Mouse (Mus musculus): ENCODE measurements around the gene Rrnad1. TPM values are rescaled to one million over a fixed set of nuclear protein-coding genes. Genes with fewer than 3 reads are reported as not detected.

Gene Rrnad1
- polyA plus RNA-seq, 1 experiment from 2014 or later = 23.5 TPM

DNA sequence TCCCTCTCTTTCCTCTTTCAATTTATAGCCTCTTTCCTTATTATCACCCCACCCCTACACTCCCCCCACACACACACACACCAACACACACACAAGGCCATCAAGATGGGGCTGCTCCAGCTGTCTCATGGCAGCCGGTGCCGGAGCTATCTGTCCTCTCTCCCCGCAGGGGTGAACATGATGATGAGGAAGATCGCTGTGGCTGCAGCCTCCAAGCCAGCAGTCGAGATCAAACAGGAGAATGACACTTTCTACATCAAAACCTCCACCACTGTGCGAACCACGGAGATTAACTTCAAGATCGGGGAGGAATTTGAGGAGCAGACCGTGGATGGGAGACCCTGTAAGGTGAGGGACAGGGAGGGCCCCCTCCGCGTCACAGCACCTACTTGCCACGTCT lies 21.4 kb upstream of the Rrnad1 start:
- 28% methylated on average over 12 of the region's 12 CpGs for WGBS
- Histone ChIP-seq H3K36me3 (ENCODE audit: control insufficient read depth, insufficient read depth) (no peaks in the 10 kb centered on the region), H3K4me1 (replicated peaks; ENCODE audit: control insufficient read depth, insufficient read depth, low read length) (peaks cover 31% of the 10 kb centered on the region), H3K9ac (replicated peaks; ENCODE audit: low read depth, low read length) (no peak overlapping the region), H3K4me3 (replicated peaks; ENCODE audit: low read length) (no peak overlapping the region), H3K9me3 (ENCODE audit: control insufficient read depth, low read length) (no peaks in the 10 kb centered on the region), H3K27ac (ENCODE audit: low read length) (no peak overlapping the region), H3K27me3 (replicated peaks; ENCODE audit: control insufficient read depth, insufficient read depth, low read length) (no peaks in the 10 kb centered on the region; the same call in 1 of the 2 replicates), H3K4me2 (ENCODE audit: low read length) (no peak overlapping the region)
- ATAC-seq = no peak

DNA sequence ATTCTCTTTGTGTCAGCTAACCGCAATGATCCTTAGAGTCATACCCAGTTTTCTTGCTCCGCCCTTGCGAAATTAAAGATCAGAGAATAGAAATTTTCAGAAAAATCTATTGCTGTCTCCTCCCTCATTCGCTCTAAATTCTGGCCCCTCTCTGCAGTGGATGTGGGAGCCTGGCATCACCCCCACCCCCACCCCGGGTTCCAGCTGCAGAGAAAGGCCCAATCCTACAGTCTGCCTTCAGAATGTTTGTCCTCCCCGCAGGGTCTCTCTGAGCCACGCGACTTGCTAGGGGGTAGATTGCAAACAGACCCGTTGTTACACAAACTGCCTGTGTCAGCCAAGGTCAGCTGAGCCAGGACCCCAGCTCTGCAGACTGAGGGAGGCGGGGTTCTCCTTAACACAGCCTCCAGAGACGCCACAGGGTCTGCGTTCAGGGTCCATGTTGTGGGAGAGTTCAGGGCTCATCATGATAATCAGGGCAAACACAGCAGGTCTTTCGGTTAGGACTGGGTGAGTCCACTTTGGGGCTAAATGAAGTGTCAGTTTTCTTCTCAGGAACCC lies 19.5 kb upstream of the Rrnad1 start:
- H3K27ac ChIP-seq (ENCODE audit: low read length) = no peak overlapping the region
- no peak for ATAC-seq
- 17% methylated on average over 13 of the region's 13 CpGs for WGBS
- H3K27me3 ChIP-seq (replicated peaks; ENCODE audit: control insufficient read depth, insufficient read depth, low read length) = no peaks in the 10 kb centered on the region; the same call in 1 of the 2 replicates
- H3K4me1 ChIP-seq (replicated peaks; ENCODE audit: control insufficient read depth, insufficient read depth, low read length) = peaks cover 33% of the 10 kb centered on the region
- 0 out of 2 replicates have a peak overlapping the region, but pooled peaks have one; percentile 9 for H3K9ac ChIP-seq (replicated peaks; ENCODE audit: low read depth, low read length)
- no peaks in the 10 kb centered on the region for H3K9me3 ChIP-seq (ENCODE audit: control insufficient read depth, low read length)
- no peak overlapping the region for H3K4me2 ChIP-seq (ENCODE audit: low read length)
- H3K4me3 ChIP-seq (replicated peaks; ENCODE audit: low read length) = no peak overlapping the region
- no peaks in the 10 kb centered on the region for H3K36me3 ChIP-seq (ENCODE audit: control insufficient read depth, insufficient read depth)

DNA sequence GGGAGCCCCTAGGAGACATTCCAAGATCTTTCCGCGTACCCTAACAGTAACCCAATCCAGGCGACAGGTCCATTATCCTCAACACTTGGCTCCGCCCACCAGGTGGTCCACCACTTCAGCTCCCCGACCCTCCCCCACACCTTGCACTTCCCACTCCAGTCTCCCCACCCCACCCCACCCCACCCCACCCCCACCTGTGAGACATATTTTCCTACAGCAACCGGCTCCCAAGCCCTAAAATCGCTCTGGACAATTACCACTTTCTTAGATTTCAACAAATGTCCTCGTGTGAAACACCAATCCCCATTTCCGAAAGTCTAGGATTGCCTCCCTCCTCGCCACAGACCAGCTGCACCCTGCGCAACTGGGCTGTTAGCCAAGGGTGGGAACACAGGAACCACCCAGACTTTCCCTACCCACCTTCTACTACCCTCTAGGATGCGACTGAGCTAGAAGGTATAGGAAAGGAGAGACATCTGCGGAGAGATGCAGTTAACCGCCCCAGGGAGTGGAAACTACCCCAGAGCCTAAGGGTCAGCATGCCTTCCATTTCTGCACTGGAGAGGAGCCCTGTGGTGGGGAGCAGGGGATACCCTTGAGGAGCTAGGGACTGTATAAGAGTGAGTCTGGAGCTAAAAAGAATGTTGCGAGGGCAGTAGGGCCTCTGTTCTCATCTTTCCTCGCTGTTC lies 18.9 kb upstream of the Rrnad1 start:
- H3K4me3 ChIP-seq (replicated peaks; ENCODE audit: low read length) = no peak overlapping the region

DNA sequence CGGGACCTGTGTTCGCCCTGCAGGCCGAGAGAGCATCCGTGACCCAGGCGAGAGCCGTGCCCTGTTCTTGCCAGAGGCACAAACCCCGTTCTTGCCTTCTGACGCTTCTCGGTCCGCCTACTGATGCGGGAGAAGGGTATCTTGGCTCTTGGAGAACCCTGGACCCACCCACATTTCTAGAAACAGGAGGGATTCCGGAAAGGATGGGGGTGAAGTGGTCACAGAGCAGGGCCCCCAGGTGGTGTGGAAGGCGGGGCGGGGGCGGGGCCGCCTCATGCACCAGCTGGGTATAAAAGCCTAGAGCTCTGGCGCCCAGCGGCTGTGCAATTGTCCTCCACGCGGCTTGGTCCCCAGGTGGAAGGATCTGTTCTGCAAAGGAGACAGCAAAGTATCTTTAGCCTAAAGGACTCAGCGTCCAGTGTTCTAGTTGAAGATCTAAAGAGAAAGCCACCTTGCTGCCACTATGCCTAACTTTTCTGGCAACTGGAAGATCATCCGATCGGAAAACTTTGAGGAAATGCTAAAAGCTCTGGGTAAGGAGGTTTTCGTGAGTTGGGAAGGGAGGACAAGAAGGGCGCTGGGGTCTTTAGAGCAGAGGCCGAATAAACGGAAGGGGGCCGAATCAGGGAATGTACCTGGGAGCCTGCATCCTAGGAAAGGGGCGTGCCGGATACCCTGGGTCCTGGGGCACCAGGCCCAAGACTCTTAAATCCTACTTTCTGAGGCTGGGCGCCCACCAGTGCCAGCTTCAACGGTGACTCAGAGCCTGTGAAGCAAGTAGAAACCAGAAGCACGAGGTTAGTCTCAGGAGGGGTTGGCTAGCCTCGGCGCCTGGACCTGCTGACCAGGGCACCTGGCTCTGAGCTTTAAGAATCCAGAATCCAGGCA lies 18.1 kb upstream of the Rrnad1 start, which contains the start of gene Crabp2:
Crabp2 (plus strand) TSS at position 289 of the 888 bp plus-strand sequence.
- peaks cover 38% of the 10 kb centered on the region for H3K4me1 ChIP-seq (replicated peaks; ENCODE audit: control insufficient read depth, insufficient read depth, low read length)
- H3K27me3 ChIP-seq (replicated peaks; ENCODE audit: control insufficient read depth, insufficient read depth, low read length) = no peaks in the 10 kb centered on the region; the same call in 1 of the 2 replicates
- peak within 1 kb of the TSS; percentile 71 for H3K4me2 ChIP-seq (ENCODE audit: low read length)
- WGBS = 2% methylated on average over 35 of the region's 35 CpGs
- H3K27ac ChIP-seq (ENCODE audit: low read length) = no peak within 1 kb of the TSS
- H3K36me3 ChIP-seq (ENCODE audit: control insufficient read depth, insufficient read depth) = no peaks in the 10 kb centered on the region
- peak within 1 kb of the TSS; percentile 38 for H3K4me3 ChIP-seq (replicated peaks; ENCODE audit: low read length)
- H3K9me3 ChIP-seq (ENCODE audit: control insufficient read depth, low read length) = no peaks in the 10 kb centered on the region
- ATAC-seq = no peak
- H3K9ac ChIP-seq (replicated peaks; ENCODE audit: low read depth, low read length) = peak within 1 kb of the TSS; percentile 49

More for the DNA sequence above, 18.9 kb upstream of the Rrnad1 start:
- Histone ChIP-seq H3K9me3 (ENCODE audit: control insufficient read depth, low read length) (no peaks in the 10 kb centered on the region), H3K36me3 (ENCODE audit: control insufficient read depth, insufficient read depth) (no peaks in the 10 kb centered on the region), H3K9ac (replicated peaks; ENCODE audit: low read depth, low read length) (0 out of 2 replicates have a peak overlapping the region, but pooled peaks have one; percentile 8), H3K27ac (ENCODE audit: low read length) (no peak overlapping the region), H3K27me3 (replicated peaks; ENCODE audit: control insufficient read depth, insufficient read depth, low read length) (no peaks in the 10 kb centered on the region; the same call in 1 of the 2 replicates), H3K4me2 (ENCODE audit: low read length) (no peak overlapping the region), H3K4me1 (replicated peaks; ENCODE audit: control insufficient read depth, insufficient read depth, low read length) (peaks cover 38% of the 10 kb centered on the region)
- 16% methylated on average over 16 of the region's 16 CpGs for WGBS
- ATAC-seq = no peak

DNA sequence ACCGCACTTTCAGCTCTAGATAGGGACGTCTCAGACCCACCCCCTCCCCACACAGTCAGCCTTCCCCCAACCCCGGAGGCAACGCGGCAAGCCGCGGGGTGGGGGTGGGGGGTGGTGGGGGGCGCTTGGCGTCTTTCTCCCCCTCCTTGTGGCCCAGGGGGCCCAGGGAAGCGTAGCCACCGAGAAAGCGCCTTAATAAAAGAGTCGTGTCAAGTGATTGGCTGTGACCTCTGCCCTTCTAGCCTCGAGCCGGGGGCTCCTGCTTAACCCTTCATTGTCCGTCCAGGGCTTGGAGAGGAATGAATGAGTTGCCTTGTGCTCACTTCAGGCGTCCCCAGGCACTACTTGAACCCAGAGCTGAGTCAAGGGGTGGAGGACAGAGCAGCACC lies 17.3 kb upstream of the Rrnad1 start:
- ATAC-seq = 0 out of 2 replicates have a peak, but pooled peaks have one; percentile 11
- Histone ChIP-seq H3K27ac (ENCODE audit: low read length) (no peak overlapping the region), H3K36me3 (ENCODE audit: control insufficient read depth, insufficient read depth) (no peaks in the 10 kb centered on the region), H3K9me3 (ENCODE audit: control insufficient read depth, low read length) (no peaks in the 10 kb centered on the region), H3K27me3 (replicated peaks; ENCODE audit: control insufficient read depth, insufficient read depth, low read length) (no peaks in the 10 kb centered on the region; the same call in 1 of the 2 replicates), H3K4me3 (replicated peaks; ENCODE audit: low read length) (peak overlapping the region; percentile 38), H3K4me2 (ENCODE audit: low read length) (peak overlapping the region; percentile 71), H3K4me1 (replicated peaks; ENCODE audit: control insufficient read depth, insufficient read depth, low read length) (peaks cover 38% of the 10 kb centered on the region), H3K9ac (replicated peaks; ENCODE audit: low read depth, low read length) (peak overlapping the region; percentile 49)
- under 1% methylated on average over 17 of the region's 17 CpGs for WGBS

DNA sequence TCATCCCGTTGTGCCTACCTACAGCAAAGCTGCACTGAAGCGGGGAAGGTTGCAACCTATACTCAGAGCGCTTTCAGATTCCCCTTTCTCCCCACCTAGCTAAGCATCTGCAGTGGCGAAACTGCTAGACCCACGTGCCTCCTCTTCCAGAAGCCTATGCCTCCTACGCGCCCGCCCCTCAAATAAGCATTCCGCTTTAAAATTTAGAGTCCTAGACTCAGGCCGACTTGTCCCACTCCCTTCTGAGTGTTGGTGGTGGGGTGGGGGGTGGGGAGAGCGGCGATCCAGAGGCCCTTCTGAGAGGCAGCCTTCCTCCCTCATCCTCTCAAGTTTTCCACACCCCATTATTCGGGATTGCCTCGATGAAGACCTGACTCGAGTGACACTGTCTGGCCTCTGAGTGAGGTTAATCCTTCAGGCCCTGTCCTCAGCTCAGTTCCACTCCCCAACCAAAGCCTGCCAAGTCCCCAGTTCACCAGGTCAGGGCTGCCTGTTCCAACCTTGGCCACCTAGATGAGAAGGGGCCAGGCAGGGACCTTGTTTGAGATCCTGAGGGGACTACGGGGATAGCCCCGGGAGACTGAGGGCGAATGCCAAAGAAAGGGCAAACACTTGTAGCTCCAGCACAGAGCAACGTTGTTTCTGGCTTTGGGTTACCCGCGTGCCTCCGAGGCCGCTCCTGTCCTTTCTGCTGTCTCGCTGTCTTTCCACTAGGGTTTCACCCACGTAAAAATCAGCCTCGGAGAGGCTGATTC lies 16.7 kb upstream of the Rrnad1 start:
- Histone ChIP-seq H3K9me3 (ENCODE audit: control insufficient read depth, low read length) (no peaks in the 10 kb centered on the region), H3K27me3 (replicated peaks; ENCODE audit: control insufficient read depth, insufficient read depth, low read length) (no peaks in the 10 kb centered on the region; the same call in 1 of the 2 replicates), H3K4me3 (replicated peaks; ENCODE audit: low read length) (peak overlapping the region; percentile 38), H3K4me1 (replicated peaks; ENCODE audit: control insufficient read depth, insufficient read depth, low read length) (peaks cover 36% of the 10 kb centered on the region), H3K27ac (ENCODE audit: low read length) (no peak overlapping the region), H3K36me3 (ENCODE audit: control insufficient read depth, insufficient read depth) (peaks cover 3% of the 10 kb centered on the region; the same call in 1 of the 2 replicates), H3K9ac (replicated peaks; ENCODE audit: low read depth, low read length) (peak overlapping the region; percentile 49), H3K4me2 (ENCODE audit: low read length) (peak overlapping the region; percentile 71)
- 8% methylated on average over 26 of the region's 26 CpGs for WGBS
- 0 out of 2 replicates have a peak, but pooled peaks have one; percentile 2 for ATAC-seq

DNA sequence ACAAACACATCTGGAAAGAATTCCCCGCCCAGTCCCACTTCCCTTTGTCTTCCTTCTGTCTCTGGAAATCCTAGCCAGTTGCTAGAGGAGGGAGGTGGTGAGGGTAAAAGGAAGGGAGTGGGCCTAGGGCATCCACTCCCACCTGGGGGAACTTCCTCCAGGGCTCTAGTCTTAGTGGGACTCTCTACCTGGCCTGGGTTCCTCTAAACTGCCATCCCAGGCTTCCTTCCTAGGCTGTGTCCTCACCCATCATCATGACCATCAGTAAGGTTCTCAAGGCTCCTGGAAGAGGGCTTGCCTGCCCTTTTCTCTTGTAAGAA lies 16.0 kb upstream of the Rrnad1 start:
- H3K4me3 ChIP-seq (replicated peaks; ENCODE audit: low read length) = no peak overlapping the region
- H3K36me3 ChIP-seq (ENCODE audit: control insufficient read depth, insufficient read depth) = peaks cover 3% of the 10 kb centered on the region; the same call in 1 of the 2 replicates
- no peaks in the 10 kb centered on the region; the same call in 1 of the 2 replicates for H3K27me3 ChIP-seq (replicated peaks; ENCODE audit: control insufficient read depth, insufficient read depth, low read length)
- peaks cover 36% of the 10 kb centered on the region for H3K4me1 ChIP-seq (replicated peaks; ENCODE audit: control insufficient read depth, insufficient read depth, low read length)
- no peak overlapping the region for H3K9ac ChIP-seq (replicated peaks; ENCODE audit: low read depth, low read length)
- WGBS = 42% methylated on average over 1 of the region's 1 CpGs
- no peak for ATAC-seq
- no peak overlapping the region for H3K27ac ChIP-seq (ENCODE audit: low read length)
- no peaks in the 10 kb centered on the region for H3K9me3 ChIP-seq (ENCODE audit: control insufficient read depth, low read length)
- H3K4me2 ChIP-seq (ENCODE audit: low read length) = no peak overlapping the region

DNA sequence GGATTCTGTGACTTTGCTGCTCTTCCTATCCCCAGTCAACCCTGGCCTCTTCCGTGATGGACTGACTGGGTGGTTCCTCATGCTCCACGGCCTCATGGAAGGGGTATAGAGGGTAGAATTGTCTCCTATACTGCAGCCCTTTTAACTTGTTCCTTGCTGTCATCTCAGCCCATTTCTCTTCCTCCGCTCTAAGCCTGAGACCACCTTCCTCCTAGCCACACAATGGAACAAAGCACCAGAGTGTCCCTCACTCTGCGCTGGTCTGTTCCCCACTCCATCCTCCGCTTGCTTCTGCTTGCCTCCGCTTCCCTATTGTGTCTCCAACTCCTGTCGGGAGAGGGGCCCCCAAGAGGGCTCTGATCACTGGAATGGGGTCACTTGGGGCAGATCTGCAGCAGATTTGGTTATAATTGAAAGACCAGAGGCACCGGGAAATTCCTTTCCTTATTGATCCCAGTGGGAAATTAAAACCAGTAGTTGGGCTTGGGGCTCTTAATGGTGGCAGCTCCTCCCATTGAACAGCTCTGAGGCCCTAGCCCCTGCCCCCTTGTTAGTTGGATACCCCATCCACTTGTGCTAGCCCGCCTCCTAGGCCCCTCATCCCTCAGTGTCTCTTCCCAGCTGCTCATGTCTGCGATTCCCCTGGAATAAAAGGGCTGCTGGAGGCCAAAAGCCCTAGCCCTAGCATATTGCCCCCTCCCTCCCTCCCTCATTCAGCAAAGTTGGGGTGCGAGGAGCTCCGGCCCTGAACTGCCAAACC lies 15.4 kb upstream of the Rrnad1 start:
- 21% methylated on average over 12 of the region's 12 CpGs for WGBS
- Histone ChIP-seq H3K9me3 (ENCODE audit: control insufficient read depth, low read length) (no peaks in the 10 kb centered on the region), H3K27me3 (replicated peaks; ENCODE audit: control insufficient read depth, insufficient read depth, low read length) (no peaks in the 10 kb centered on the region), H3K36me3 (ENCODE audit: control insufficient read depth, insufficient read depth) (peaks cover 4% of the 10 kb centered on the region; the same call in 1 of the 2 replicates), H3K27ac (ENCODE audit: low read length) (no peak overlapping the region), H3K9ac (replicated peaks; ENCODE audit: low read depth, low read length) (no peak overlapping the region), H3K4me2 (ENCODE audit: low read length) (no peak overlapping the region), H3K4me1 (replicated peaks; ENCODE audit: control insufficient read depth, insufficient read depth, low read length) (peaks cover 36% of the 10 kb centered on the region), H3K4me3 (replicated peaks; ENCODE audit: low read length) (no peak overlapping the region)
- no peak for ATAC-seq

All from forebrain, embryonic 16.5 days (tissue).